Mouse (Mus musculus) midbrain, postnatal 0 days (tissue): ENCODE measurements around the gene Pvalb. TPM values are rescaled to one million over a fixed set of nuclear protein-coding genes. Genes with fewer than 3 reads are reported as not detected.

Experiments
- ATAC-seq: fragments of 200-750 bp; cut with Nextera tagmentation; 2 replicates; pipeline ENCODE4 v1.8.0; 2017; ENCODE audit warnings: moderate number of reproducible peaks, mild to moderate bottlenecking, moderate TSS enrichment, moderate library complexity; ENCODE audit not compliant: low FRiP score
- DNase-seq: peaks from one replicate; pipeline ENCODE4 v3.0.0-alpha.2; 2015; ENCODE audit warnings: low spot score
- H3K27ac ChIP-seq: fragments of 300-500 bp; sonication (generic); 2 replicates; pipeline ENCODE4 v1.5.1; 2014; ENCODE audit warnings: low read depth, mild to moderate bottlenecking, low read length, mixed read lengths
- H3K27me3 ChIP-seq: fragments of 300-500 bp; sonication (generic); 2 replicates; pipeline ENCODE4 v1.6.1; 2014; ENCODE audit warnings: low read length, control low read depth, mixed read lengths; ENCODE audit not compliant: insufficient read depth
- H3K36me3 ChIP-seq: fragments of 300-500 bp; sonication (generic); 2 replicates; pipeline ENCODE4 v1.6.1; 2014; ENCODE audit warnings: low read length, control low read depth, mixed read lengths; ENCODE audit not compliant: insufficient read depth
- H3K4me1 ChIP-seq: fragments of 300-500 bp; sonication (generic); 2 replicates; pipeline ENCODE4 v1.6.1; 2014; ENCODE audit warnings: mild to moderate bottlenecking, control low read depth, antibody characterized with exemption, low read length, mixed read lengths; ENCODE audit not compliant: insufficient read depth
- H3K4me2 ChIP-seq: fragments of 300-500 bp; sonication (generic); 2 replicates; pipeline ENCODE4 v1.6.1; 2014; ENCODE audit warnings: low read depth, mild to moderate bottlenecking, low read length, mixed read lengths; ENCODE audit not compliant: poor library complexity, severe bottlenecking
- H3K4me3 ChIP-seq: fragments of 300-500 bp; sonication (generic); 2 replicates; pipeline ENCODE4 v1.5.1; 2014; ENCODE audit warnings: low read depth, mild to moderate bottlenecking, low read length, moderate library complexity
- H3K9ac ChIP-seq: fragments of 300-500 bp; sonication (generic); replicated peaks from 2 replicates; pipeline ENCODE4 v1.6.1; 2014; ENCODE audit warnings: mild to moderate bottlenecking, low read length, moderate library complexity, mixed read lengths; ENCODE audit not compliant: poor library complexity, severe bottlenecking
- H3K9me3 ChIP-seq: fragments of 300-500 bp; sonication (generic); 2 replicates; pipeline ENCODE4 v1.6.1; 2016; ENCODE audit warnings: low read length, control low read depth
- CTCF ChIP-seq: IDR thresholded peaks from 2 replicates; pipeline ENCODE4 v1.5.1; 2016; ENCODE audit warnings: antibody characterized with exemption, mild to moderate bottlenecking
- WGBS: fragments of 180-500 bp; shearing (Covaris S2); extraction: QIAGEN DNeasy Blood & Tissue Kit; methylation state at CpG from one replicate; pipeline ENCODE4 v1.1.7; 2014; 5-methylcytosine and 5-hydroxymethylcytosine counted together
- polyA plus RNA-seq: library from polyadenylated mRNA; unstranded; fragments of >200 nt; fragmentation: Nextera tagmentation; extraction: Ambion mirVana; gene quantifications from 2 replicates; pipeline ENCODE4 v1.2.1, GENCODE M21; 2015
- total RNA-seq: library from RNA; depleted of rRNA; stranded (reverse); fragments of >200 nt; gene quantifications from 2 replicates; pipeline ENCODE4 v1.2.3, GENCODE M21; 2014

Pvalb gene
- total and polyA plus RNA-seq, 2 experiments from 2014 or later: 1.9 to 3.6 TPM

DNA sequence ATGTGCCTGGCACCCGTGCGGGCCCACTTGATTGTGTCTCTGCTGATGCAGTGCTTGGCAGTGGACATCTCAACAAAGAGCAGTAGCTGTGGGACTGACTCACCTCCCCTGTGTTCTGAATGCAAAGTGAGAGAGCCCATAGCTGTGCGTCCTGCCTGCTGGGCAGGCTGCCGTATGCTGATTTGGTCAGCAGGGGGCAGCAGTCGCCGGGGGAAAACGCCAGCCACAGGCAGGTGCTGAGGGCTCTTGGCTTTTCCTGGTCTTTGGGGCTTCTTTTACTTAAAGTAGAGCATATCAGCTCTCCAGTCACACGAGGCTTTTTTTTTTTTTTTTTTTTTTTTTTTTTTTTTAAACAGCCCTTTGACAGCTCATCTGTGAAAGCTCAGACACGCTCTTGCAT lies 27.8 kb downstream of the Pvalb start:
- Histone ChIP-seq H3K9ac (no peak overlapping the region), H3K27ac (peak overlapping the region; percentile 34; the same call in 1 of the 2 replicates)
- WGBS: 6% methylated on average over 9 of the region's 9 CpGs

DNA sequence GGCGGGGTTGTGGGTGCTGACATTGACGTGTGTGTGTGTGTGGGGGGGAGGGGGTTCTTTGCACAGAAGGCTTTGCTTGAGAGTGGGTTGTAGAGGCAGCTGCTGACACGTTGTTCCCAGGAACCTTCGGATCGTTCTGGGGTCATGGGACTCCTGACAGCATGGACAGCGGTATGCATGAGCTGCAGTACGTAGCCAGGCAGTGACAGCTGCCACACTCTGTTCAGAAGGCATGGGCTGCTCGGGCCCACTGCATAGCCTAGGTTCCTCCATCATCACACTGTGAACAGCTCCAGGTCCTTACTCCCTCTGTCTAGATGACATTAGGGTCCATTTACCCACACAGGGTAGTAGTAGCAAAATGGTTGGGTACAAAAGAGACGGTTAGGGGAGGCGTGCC lies 28.9 kb downstream of the Pvalb start:
- no peak for TF ChIP-seq CTCF
- peaks cover 23% of the 10 kb centered on the region for H3K4me1 ChIP-seq

More for the DNA sequence above, 27.8 kb downstream of the Pvalb start:
- Histone ChIP-seq H3K27me3 (no peaks in the 10 kb centered on the region), H3K4me3 (no peak overlapping the region), H3K9me3 (no peaks in the 10 kb centered on the region), H3K4me2 (no peak overlapping the region), H3K36me3 (no peaks in the 10 kb centered on the region), H3K4me1 (peaks cover 13% of the 10 kb centered on the region)
- DNase-seq (peak; percentile 78), ATAC-seq (no peak)
- peak; percentile 92 for TF ChIP-seq CTCF

GRCm38 (mm10) chr15:78174887-78175245 lies 31.3 kb downstream of the Pvalb start:
- H3K36me3 ChIP-seq: no peaks in the 10 kb centered on the region
- no peaks in the 10 kb centered on the region for H3K27me3 ChIP-seq
- H3K4me3 ChIP-seq: peak overlapping the region; percentile 36
- peaks cover 19% of the 10 kb centered on the region for H3K4me1 ChIP-seq
- 70% methylated on average over 6 of the region's 6 CpGs for WGBS
- peak overlapping the region; percentile 47 for H3K4me2 ChIP-seq
- TF ChIP-seq CTCF: no peak
- DNase-seq (no peak), ATAC-seq (no peak)
- H3K9me3 ChIP-seq: no peaks in the 10 kb centered on the region
- peak overlapping the region; percentile 67 for H3K9ac ChIP-seq
- H3K27ac ChIP-seq: peak overlapping the region; percentile 78

More for the DNA sequence above, 28.9 kb downstream of the Pvalb start:
- Histone ChIP-seq H3K9ac (no peak overlapping the region), H3K4me3 (no peak overlapping the region), H3K27ac (no peak overlapping the region), H3K27me3 (no peaks in the 10 kb centered on the region), H3K4me2 (no peak overlapping the region), H3K36me3 (no peaks in the 10 kb centered on the region), H3K9me3 (no peaks in the 10 kb centered on the region)
- ATAC-seq (no peak), DNase-seq (no peak)
- WGBS: 74% methylated on average over 10 of the region's 10 CpGs

GRCm38 (mm10) chr15:78173972-78174886 lies 32.0 kb downstream of the Pvalb start, which contains the start of gene Ift27:
TSS of gene Ift27 (minus strand) at chr15:78174107.
- DNase-seq: peak; percentile 100
- Histone ChIP-seq H3K4me1 (peaks cover 19% of the 10 kb centered on the region), H3K4me3 (peak within 1 kb of the TSS; percentile 71), H3K4me2 (peak within 1 kb of the TSS; percentile 97), H3K9ac (peak within 1 kb of the TSS; percentile 76), H3K27me3 (no peaks in the 10 kb centered on the region), H3K9me3 (no peaks in the 10 kb centered on the region), H3K36me3 (no peaks in the 10 kb centered on the region), H3K27ac (peak within 1 kb of the TSS; percentile 78)
- peak; percentile 95 for ATAC-seq
- TF ChIP-seq CTCF: peak; percentile 22; the same call in 1 of the 2 replicates
- under 1% methylated on average over 40 of the region's 40 CpGs for WGBS

- ATAC-seq (no peak), DNase-seq (no peak)
- no peaks in the 10 kb centered on the region for H3K27me3 ChIP-seq
- H3K9ac ChIP-seq: peak overlapping the region; percentile 76
- H3K36me3 ChIP-seq: no peaks in the 10 kb centered on the region
- peak overlapping the region; percentile 97 for H3K4me2 ChIP-seq
- H3K9me3 ChIP-seq: no peaks in the 10 kb centered on the region
- H3K4me1 ChIP-seq: peaks cover 19% of the 10 kb centered on the region
- 23% methylated on average over 26 of the region's 26 CpGs for WGBS
- peak overlapping the region; percentile 62 for H3K27ac ChIP-seq
- peak overlapping the region; percentile 71 for H3K4me3 ChIP-seq
- no peak for TF ChIP-seq CTCF
These were observed 33.0 kb downstream of the Pvalb start for GRCm38 (mm10) chr15:78172899-78173817.
